Mouse (Mus musculus): ENCODE results near the gene Hcrtr1. TPM values are rescaled to one million over a fixed set of nuclear protein-coding genes. Genes with fewer than 3 reads are reported as not detected.

Hcrtr1 gene
- polyA plus RNA-seq, 1 experiment from 2014 or later, result 6.6 TPM

DNA sequence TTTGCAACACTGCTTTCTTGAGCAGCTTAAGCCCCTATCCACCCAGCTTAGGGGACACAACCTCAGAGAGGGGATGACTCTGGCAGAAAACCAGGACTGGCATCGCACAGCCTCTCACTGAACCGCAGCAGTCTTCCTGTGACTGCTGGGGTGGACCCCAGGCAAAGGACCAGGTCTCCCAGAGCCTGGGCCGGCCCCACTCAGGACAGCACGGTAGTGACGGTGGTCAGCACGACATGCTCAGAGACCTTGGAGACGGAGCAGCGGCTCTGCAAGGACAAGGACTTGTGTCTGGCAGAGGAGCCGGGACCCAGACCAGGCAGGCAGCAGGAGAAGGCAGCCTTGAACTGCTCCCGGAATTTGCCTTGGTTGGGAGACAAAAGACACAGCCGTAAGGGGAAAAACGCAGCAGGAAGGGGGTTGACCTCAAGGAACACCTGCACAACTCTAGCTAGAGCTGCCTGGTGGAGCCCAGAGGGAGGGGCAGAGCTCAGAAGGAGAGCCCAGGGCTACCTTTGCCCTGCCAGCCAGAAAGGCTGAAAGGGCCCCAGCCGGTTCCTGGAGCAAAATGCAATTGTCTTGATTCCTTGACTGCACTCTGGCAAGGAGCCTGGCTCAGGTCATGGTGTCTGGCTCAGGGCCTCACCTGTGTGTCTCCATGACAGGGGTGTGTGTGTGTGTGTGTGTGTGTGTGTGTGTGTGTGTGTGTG, 8.4 kb downstream of the Hcrtr1 start:
- H3K36me3 ChIP-seq (ENCODE audit: control insufficient read depth, insufficient read depth, low read length), result peaks cover 2% of the 10 kb centered on the region; the same call in 1 of the 2 replicates
- H3K4me3 ChIP-seq (ENCODE audit: low read depth, low read length), result no peak overlapping the region
- H3K4me2 ChIP-seq (ENCODE audit: low read length), result no peak overlapping the region
- H3K9me3 ChIP-seq (replicated peaks; ENCODE audit: control insufficient read depth, low read length, poor library complexity, severe bottlenecking), result no peaks in the 10 kb centered on the region
- H3K9ac ChIP-seq (ENCODE audit: low read depth, low read length), result no peak overlapping the region
- no peaks in the 10 kb centered on the region for H3K27me3 ChIP-seq (ENCODE audit: control insufficient read depth, insufficient read depth, low read depth, low read length)
- WGBS, result 49% methylated on average over 13 of the region's 13 CpGs
- ATAC-seq, result no peak
- no peak overlapping the region for H3K27ac ChIP-seq (ENCODE audit: low read length)
- H3K4me1 ChIP-seq (ENCODE audit: control insufficient read depth, insufficient read depth, low read length), result no peaks in the 10 kb centered on the region

DNA sequence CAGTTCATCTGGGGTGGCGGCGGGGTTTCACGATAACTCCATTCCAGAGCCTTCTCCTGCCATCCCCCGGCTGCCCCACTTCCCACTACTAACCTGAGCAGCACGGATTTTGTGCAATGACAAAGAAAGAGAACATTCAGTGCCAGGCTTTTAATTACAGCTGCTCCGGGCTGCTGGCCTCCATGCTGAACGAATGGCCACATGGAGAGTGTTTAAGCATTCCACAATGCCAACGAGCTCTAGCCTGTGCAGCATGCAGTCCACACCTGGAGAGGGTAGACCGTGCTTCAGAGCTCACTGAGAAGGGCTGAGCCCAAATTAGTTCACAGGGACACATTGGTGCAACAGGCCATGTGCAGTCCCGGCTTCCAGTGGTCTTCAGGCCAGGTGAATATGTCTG, 9.1 kb downstream of the Hcrtr1 start:
- Histone ChIP-seq H3K4me3 (ENCODE audit: low read depth, low read length) (no peak overlapping the region), H3K27me3 (ENCODE audit: control insufficient read depth, insufficient read depth, low read depth, low read length) (no peaks in the 10 kb centered on the region), H3K4me1 (ENCODE audit: control insufficient read depth, insufficient read depth, low read length) (no peaks in the 10 kb centered on the region), H3K27ac (ENCODE audit: low read length) (no peak overlapping the region), H3K9ac (ENCODE audit: low read depth, low read length) (no peak overlapping the region), H3K36me3 (ENCODE audit: control insufficient read depth, insufficient read depth, low read length) (peaks cover 6% of the 10 kb centered on the region; the same call in 1 of the 2 replicates), H3K4me2 (ENCODE audit: low read length) (no peak overlapping the region), H3K9me3 (replicated peaks; ENCODE audit: control insufficient read depth, low read length, poor library complexity, severe bottlenecking) (no peaks in the 10 kb centered on the region)
- ATAC-seq, result no peak
- WGBS, result 70% methylated on average over 10 of the region's 10 CpGs

DNA sequence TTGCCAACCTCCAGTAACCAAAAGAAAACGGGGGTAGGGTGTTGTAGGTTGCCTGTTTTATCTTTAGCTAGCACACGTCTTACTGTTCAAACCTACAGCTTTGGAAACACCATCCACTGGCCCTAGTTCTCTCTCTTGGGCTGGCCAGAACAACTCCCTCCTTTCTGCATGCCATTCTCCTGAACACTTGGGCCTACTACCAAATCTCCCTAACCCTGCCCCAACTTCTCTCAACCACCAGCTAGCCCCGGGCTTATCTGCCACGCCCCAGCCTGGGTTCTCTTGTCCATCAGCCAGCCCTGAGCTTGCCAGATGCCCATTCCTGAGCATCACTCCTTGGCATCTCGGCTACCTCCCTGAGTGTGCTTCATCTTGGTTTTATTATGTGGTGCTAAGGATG, 10.3 kb downstream of the Hcrtr1 start:
- no peak overlapping the region for H3K4me2 ChIP-seq (ENCODE audit: low read length)
- no peaks in the 10 kb centered on the region for H3K9me3 ChIP-seq (replicated peaks; ENCODE audit: control insufficient read depth, low read length, poor library complexity, severe bottlenecking)
- H3K4me1 ChIP-seq (ENCODE audit: control insufficient read depth, insufficient read depth, low read length), result no peaks in the 10 kb centered on the region
- no peak overlapping the region for H3K27ac ChIP-seq (ENCODE audit: low read length)
- H3K36me3 ChIP-seq (ENCODE audit: control insufficient read depth, insufficient read depth, low read length), result peaks cover 8% of the 10 kb centered on the region; the same call in 1 of the 2 replicates
- WGBS, result 88% methylated on average over 5 of the region's 5 CpGs
- ATAC-seq, result no peak
- no peak overlapping the region for H3K9ac ChIP-seq (ENCODE audit: low read depth, low read length)
- no peaks in the 10 kb centered on the region for H3K27me3 ChIP-seq (ENCODE audit: control insufficient read depth, insufficient read depth, low read depth, low read length)
- H3K4me3 ChIP-seq (ENCODE audit: low read depth, low read length), result no peak overlapping the region

DNA sequence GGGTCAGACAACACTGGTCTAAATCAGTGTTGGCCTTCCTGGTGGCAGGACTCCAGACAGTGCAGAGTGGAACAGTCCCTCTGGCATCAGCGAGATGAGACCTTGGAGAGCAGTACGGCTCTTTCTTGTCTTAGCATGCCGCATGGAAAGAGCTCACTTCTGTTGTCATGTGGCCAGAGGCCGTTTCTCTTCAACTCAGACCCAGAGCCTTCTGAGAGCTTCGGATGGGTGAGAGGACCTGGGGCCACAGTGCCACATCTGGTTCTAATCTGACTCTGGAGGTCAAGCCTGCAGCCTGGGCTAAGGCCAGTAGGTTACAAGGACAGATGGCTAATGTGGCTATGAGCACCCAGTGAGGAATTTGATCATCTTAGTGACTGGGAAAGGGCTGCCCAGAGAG, 13.2 kb downstream of the Hcrtr1 start:
- Histone ChIP-seq H3K36me3 (ENCODE audit: control insufficient read depth, insufficient read depth, low read length) (peaks cover 13% of the 10 kb centered on the region), H3K27me3 (ENCODE audit: control insufficient read depth, insufficient read depth, low read depth, low read length) (no peaks in the 10 kb centered on the region), H3K4me3 (ENCODE audit: low read depth, low read length) (no peak overlapping the region), H3K4me2 (ENCODE audit: low read length) (no peak overlapping the region), H3K4me1 (ENCODE audit: control insufficient read depth, insufficient read depth, low read length) (no peaks in the 10 kb centered on the region), H3K9me3 (replicated peaks; ENCODE audit: control insufficient read depth, low read length, poor library complexity, severe bottlenecking) (no peaks in the 10 kb centered on the region), H3K9ac (ENCODE audit: low read depth, low read length) (no peak overlapping the region), H3K27ac (ENCODE audit: low read length) (no peak overlapping the region)
- WGBS, result 88% methylated on average over 5 of the region's 5 CpGs
- no peak for ATAC-seq

DNA sequence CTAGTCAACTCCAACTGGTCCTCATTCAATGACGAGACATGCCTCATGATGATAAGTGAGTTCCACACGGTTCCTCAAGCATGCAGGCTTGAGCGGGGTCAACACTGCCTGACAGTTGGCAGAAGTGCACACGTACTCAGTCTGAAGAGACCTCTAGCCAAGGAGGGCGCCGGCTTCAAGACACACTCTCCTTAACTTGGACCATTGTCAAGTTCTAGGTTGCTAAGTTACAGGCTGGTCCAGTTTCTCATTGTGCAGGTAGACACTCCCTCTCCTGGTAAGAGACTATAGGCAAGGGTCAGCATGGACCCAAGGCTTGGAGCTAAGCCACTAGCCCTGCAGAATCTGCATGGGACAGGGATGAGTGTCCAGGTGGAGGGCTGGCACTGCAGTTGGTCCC, 14.0 kb downstream of the Hcrtr1 start:
- H3K36me3 ChIP-seq (ENCODE audit: control insufficient read depth, insufficient read depth, low read length), result peaks cover 13% of the 10 kb centered on the region
- no peak overlapping the region for H3K4me2 ChIP-seq (ENCODE audit: low read length)
- no peak overlapping the region for H3K27ac ChIP-seq (ENCODE audit: low read length)
- H3K4me1 ChIP-seq (ENCODE audit: control insufficient read depth, insufficient read depth, low read length), result no peaks in the 10 kb centered on the region
- WGBS, result 91% methylated on average over 6 of the region's 6 CpGs
- no peak for ATAC-seq
- H3K4me3 ChIP-seq (ENCODE audit: low read depth, low read length), result no peak overlapping the region
- no peaks in the 10 kb centered on the region for H3K27me3 ChIP-seq (ENCODE audit: control insufficient read depth, insufficient read depth, low read depth, low read length)
- H3K9ac ChIP-seq (ENCODE audit: low read depth, low read length), result no peak overlapping the region
- no peaks in the 10 kb centered on the region for H3K9me3 ChIP-seq (replicated peaks; ENCODE audit: control insufficient read depth, low read length, poor library complexity, severe bottlenecking)

DNA sequence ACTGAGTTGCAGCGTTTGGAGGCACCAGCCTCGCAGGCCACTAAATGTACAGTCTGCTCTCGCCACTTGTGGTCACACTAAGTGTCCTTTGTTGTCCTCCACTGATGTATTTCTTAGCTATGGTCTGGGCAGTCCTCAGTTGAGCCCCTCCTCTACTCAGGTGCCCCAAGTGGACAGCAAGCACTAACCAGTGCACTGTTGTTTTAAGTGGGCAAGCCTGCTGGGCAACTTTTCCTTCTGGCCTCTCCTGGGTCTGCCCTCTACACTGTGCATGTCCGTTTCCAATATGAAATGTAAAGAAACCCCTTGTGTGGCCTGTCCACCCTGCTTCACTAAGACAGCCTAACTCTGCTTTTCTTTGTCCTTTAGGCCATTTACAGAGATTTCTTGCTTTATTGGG, 15.0 kb downstream of the Hcrtr1 start:
- H3K36me3 ChIP-seq (ENCODE audit: control insufficient read depth, insufficient read depth, low read length), result peaks cover 13% of the 10 kb centered on the region
- no peaks in the 10 kb centered on the region for H3K4me1 ChIP-seq (ENCODE audit: control insufficient read depth, insufficient read depth, low read length)
- WGBS, result 92% methylated on average over 4 of the region's 4 CpGs

DNA sequence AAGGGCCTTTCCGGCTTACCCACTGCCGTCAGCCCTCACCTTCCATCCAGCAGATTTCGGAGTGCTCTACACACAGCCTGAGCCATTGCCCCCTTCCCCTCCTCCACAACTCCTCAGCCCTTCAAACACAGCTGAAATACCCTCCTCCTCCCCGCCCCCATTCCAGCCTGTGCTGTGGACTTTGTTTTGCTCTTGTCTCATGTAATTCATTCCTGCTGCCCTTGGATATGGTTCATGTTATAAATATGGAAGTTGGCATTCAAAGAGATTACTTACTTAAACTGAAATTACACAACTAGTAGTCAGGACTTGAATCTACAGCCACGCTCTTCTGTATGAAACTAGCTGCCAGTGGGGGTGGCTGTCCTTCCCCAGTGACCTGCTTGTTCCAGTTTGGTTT, 16.1 kb downstream of the Hcrtr1 start:
- no peak overlapping the region for H3K9ac ChIP-seq (ENCODE audit: low read depth, low read length)
- H3K9me3 ChIP-seq (replicated peaks; ENCODE audit: control insufficient read depth, low read length, poor library complexity, severe bottlenecking), result no peaks in the 10 kb centered on the region
- H3K4me1 ChIP-seq (ENCODE audit: control insufficient read depth, insufficient read depth, low read length), result no peaks in the 10 kb centered on the region
- WGBS, result 89% methylated on average over 5 of the region's 5 CpGs
- ATAC-seq, result no peak
- no peak overlapping the region for H3K4me3 ChIP-seq (ENCODE audit: low read depth, low read length)
- H3K27me3 ChIP-seq (ENCODE audit: control insufficient read depth, insufficient read depth, low read depth, low read length), result no peaks in the 10 kb centered on the region
- no peak overlapping the region for H3K27ac ChIP-seq (ENCODE audit: low read length)
- H3K36me3 ChIP-seq (ENCODE audit: control insufficient read depth, insufficient read depth, low read length), result peaks cover 13% of the 10 kb centered on the region
- no peak overlapping the region for H3K4me2 ChIP-seq (ENCODE audit: low read length)

More for the DNA sequence above, 15.0 kb downstream of the Hcrtr1 start:
- Histone ChIP-seq H3K4me3 (ENCODE audit: low read depth, low read length) (no peak overlapping the region), H3K27me3 (ENCODE audit: control insufficient read depth, insufficient read depth, low read depth, low read length) (no peaks in the 10 kb centered on the region), H3K27ac (ENCODE audit: low read length) (no peak overlapping the region), H3K4me2 (ENCODE audit: low read length) (no peak overlapping the region), H3K9me3 (replicated peaks; ENCODE audit: control insufficient read depth, low read length, poor library complexity, severe bottlenecking) (no peaks in the 10 kb centered on the region), H3K9ac (ENCODE audit: low read depth, low read length) (no peak overlapping the region)
- no peak for ATAC-seq

DNA sequence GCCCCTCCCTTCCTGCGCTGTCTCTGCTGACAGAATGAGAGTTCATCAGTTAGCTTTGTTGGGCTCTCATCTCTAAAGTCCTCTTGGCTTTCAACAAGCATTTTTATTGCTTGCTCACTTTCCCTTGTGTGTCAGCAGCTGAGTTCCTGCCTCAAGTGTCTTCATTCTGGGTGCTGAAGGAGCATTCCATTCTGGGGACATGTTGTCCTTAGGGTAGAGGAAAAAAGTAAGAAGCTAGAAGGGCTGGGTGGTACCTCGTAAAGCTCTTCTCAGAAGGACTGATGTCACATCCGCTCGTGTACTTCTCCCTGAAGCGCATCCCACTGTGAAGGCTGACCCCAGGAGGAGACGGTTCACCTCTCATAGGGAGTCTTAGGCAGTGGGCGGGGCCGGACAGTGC, 17.6 kb downstream of the Hcrtr1 start:
- Histone ChIP-seq H3K4me3 (ENCODE audit: low read depth, low read length) (no peak overlapping the region), H3K9ac (ENCODE audit: low read depth, low read length) (no peak overlapping the region), H3K27ac (ENCODE audit: low read length) (no peak overlapping the region), H3K9me3 (replicated peaks; ENCODE audit: control insufficient read depth, low read length, poor library complexity, severe bottlenecking) (no peaks in the 10 kb centered on the region), H3K4me1 (ENCODE audit: control insufficient read depth, insufficient read depth, low read length) (no peaks in the 10 kb centered on the region), H3K36me3 (ENCODE audit: control insufficient read depth, insufficient read depth, low read length) (peaks cover 11% of the 10 kb centered on the region), H3K27me3 (ENCODE audit: control insufficient read depth, insufficient read depth, low read depth, low read length) (no peaks in the 10 kb centered on the region), H3K4me2 (ENCODE audit: low read length) (no peak overlapping the region)
- no peak for ATAC-seq
- WGBS, result 72% methylated on average over 8 of the region's 8 CpGs

DNA sequence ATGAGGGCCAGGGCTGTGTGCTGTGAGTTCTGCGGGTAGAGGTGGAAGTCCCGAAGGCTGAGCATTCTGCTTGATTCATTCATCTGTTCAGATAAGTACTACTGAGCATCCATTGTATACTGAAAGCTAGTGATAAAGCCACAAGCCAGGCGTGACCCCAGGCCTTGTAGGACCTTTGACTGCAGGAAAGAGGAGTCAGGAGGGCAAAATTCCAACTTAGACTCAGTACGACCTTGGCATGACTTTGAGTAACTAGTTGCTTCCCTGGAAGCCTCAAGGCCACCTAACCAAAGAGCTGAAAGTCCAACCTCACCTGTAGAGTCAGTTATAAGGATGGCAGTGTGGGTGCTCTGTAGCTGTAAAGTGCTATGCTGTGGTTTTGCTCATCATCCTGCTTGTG, 18.4 kb downstream of the Hcrtr1 start:
- Histone ChIP-seq H3K36me3 (ENCODE audit: control insufficient read depth, insufficient read depth, low read length) (peaks cover 11% of the 10 kb centered on the region), H3K27me3 (ENCODE audit: control insufficient read depth, insufficient read depth, low read depth, low read length) (no peaks in the 10 kb centered on the region), H3K4me2 (ENCODE audit: low read length) (no peak overlapping the region), H3K9me3 (replicated peaks; ENCODE audit: control insufficient read depth, low read length, poor library complexity, severe bottlenecking) (no peaks in the 10 kb centered on the region), H3K4me3 (ENCODE audit: low read depth, low read length) (no peak overlapping the region), H3K4me1 (ENCODE audit: control insufficient read depth, insufficient read depth, low read length) (no peaks in the 10 kb centered on the region), H3K9ac (ENCODE audit: low read depth, low read length) (no peak overlapping the region), H3K27ac (ENCODE audit: low read length) (no peak overlapping the region)
- no peak for ATAC-seq
- WGBS, result 75% methylated on average over 4 of the region's 4 CpGs
